Mouse (Mus musculus) G1E-ER4 (cell line): ENCODE results near the gene Il1rap. TPM values are rescaled to one million over a fixed set of nuclear protein-coding genes. Genes with fewer than 3 reads are reported as not detected.

Experiments
- GATA1 ChIP-seq: IDR thresholded peaks from one replicate; pipeline ENCODE4 v1.8.0; 2012; ENCODE audit warnings: low read length, inconsistent platforms
- polyA plus RNA-seq: library from polyadenylated mRNA; stranded (reverse); fragments of >175 nt; gene quantifications from 2 replicates; pipeline ENCODE4 v1.2.3, GENCODE M21; 2012

Gene Il1rap
- polyA plus RNA-seq: 0.29 and 0.44 TPM in 2 replicates

GRCm38 (mm10) chr16:26581048-26581912 lies at the start of gene Il1rap:
Il1rap (plus strand) TSS chr16:26581704.
- TF ChIP-seq GATA1: no peak

GRCm38 (mm10) chr16:26532287-26532686 lies 49.2 kb upstream of the Il1rap start:
- TF ChIP-seq GATA1: no peak

GRCm38 (mm10) chr16:26546170-26546878 lies 35.2 kb upstream of the Il1rap start:
- no peak for TF ChIP-seq GATA1

GRCm38 (mm10) chr16:26546879-26547206 lies 34.7 kb upstream of the Il1rap start:
- TF ChIP-seq GATA1: no peak

GRCm38 (mm10) chr16:26549221-26549620 lies 32.3 kb upstream of the Il1rap start:
- no peak for TF ChIP-seq GATA1

GRCm38 (mm10) chr16:26552234-26552633 lies 29.3 kb upstream of the Il1rap start:
- TF ChIP-seq GATA1: no peak

GRCm38 (mm10) chr16:26558797-26559196 lies 22.7 kb upstream of the Il1rap start:
- no peak for TF ChIP-seq GATA1

GRCm38 (mm10) chr16:26561743-26562142 lies 19.8 kb upstream of the Il1rap start:
- TF ChIP-seq GATA1: no peak

- TF ChIP-seq GATA1: no peak
Observed at GRCm38 (mm10) chr16:26562771-26563170, 18.7 kb upstream of the Il1rap start.

GRCm38 (mm10) chr16:26569387-26569978 lies 12.0 kb upstream of the Il1rap start:
- TF ChIP-seq GATA1: no peak

- TF ChIP-seq GATA1: no peak
Observed at GRCm38 (mm10) chr16:26571836-26572235, 9.7 kb upstream of the Il1rap start.

GRCm38 (mm10) chr16:26574173-26574572 lies 7.3 kb upstream of the Il1rap start:
- no peak for TF ChIP-seq GATA1

GRCm38 (mm10) chr16:26581913-26582376 lies 441 bp downstream of the Il1rap start:
- no peak for TF ChIP-seq GATA1

GRCm38 (mm10) chr16:26585806-26586205 lies 4.3 kb downstream of the Il1rap start:
- TF ChIP-seq GATA1: no peak

GRCm38 (mm10) chr16:26590897-26591570 lies 9.5 kb downstream of the Il1rap start:
- no peak for TF ChIP-seq GATA1

- no peak for TF ChIP-seq GATA1
Observed at GRCm38 (mm10) chr16:26596440-26596839, 14.9 kb downstream of the Il1rap start.
